Mouse (Mus musculus) liver, adult 2 months (tissue): Measurements from ENCODE around the gene Spata2l. TPM values are rescaled to one million over a fixed set of nuclear protein-coding genes. Genes with fewer than 3 reads are reported as not detected.
"Not testable (repeated sequence)": the region's sequence is repeated elsewhere in the genome, so short reads cannot be mapped to it uniquely, and the experiment has no call there.

Source experiments
- DNase-seq: peaks from one replicate; pipeline ENCODE4 v3.0.0-alpha.2; 2011; ENCODE audit warnings: low read depth, low spot score; ENCODE audit errors: extremely low read depth
- H3K27ac ChIP-seq: fragments of 200-500 bp; replicated peaks from 2 replicates; pipeline ENCODE4 v1.5.1; 2012; ENCODE audit warnings: low read depth, mild to moderate bottlenecking, control low read depth, inconsistent platforms, low read length; ENCODE audit not compliant: insufficient read depth
- H3K27me3 ChIP-seq: fragments of 200-500 bp; 2 replicates; pipeline ENCODE4 v1.6.1; 2012; ENCODE audit warnings: mild to moderate bottlenecking, moderate library complexity, low read length, inconsistent platforms; ENCODE audit not compliant: control insufficient read depth, insufficient read depth
- H3K36me3 ChIP-seq: fragments of 200-500 bp; 2 replicates; pipeline ENCODE4 v1.6.1; 2012; ENCODE audit warnings: low read length, inconsistent platforms; ENCODE audit not compliant: control insufficient read depth, insufficient read depth
- H3K4me1 ChIP-seq: fragments of 200-500 bp; 2 replicates; pipeline ENCODE4 v1.6.1; 2011; ENCODE audit warnings: low read length; ENCODE audit not compliant: control insufficient read depth, insufficient read depth
- H3K4me3 ChIP-seq: fragments of 200-500 bp; 2 replicates; pipeline ENCODE4 v1.5.1; 2011; ENCODE audit warnings: low read depth, mild to moderate bottlenecking, control low read depth, low read length, moderate library complexity; ENCODE audit not compliant: insufficient read depth
- H3K79me2 ChIP-seq: fragments of 200-500 bp; 2 replicates; pipeline ENCODE4 v1.6.1; 2012; ENCODE audit warnings: inconsistent platforms, mild to moderate bottlenecking, low read length, moderate library complexity; ENCODE audit not compliant: control insufficient read depth, insufficient read depth
- H3K9ac ChIP-seq: fragments of 200-500 bp; 2 replicates; pipeline ENCODE4 v1.6.1; 2012; ENCODE audit warnings: low read depth, mild to moderate bottlenecking, control low read depth, inconsistent platforms, low read length
- CTCF ChIP-seq: fragments of 200-500 bp; IDR thresholded peaks from 2 replicates; pipeline ENCODE4 v1.5.1; 2011; ENCODE audit warnings: low read depth, low read length, control low read depth
- POLR2A ChIP-seq: fragments of 200-500 bp; IDR thresholded peaks from 2 replicates; pipeline ENCODE4 v1.6.1; 2011; ENCODE audit warnings: low read length, control low read depth; ENCODE audit not compliant: insufficient read depth; ENCODE audit errors: extremely low read depth
- WGBS: fragments of 180-500 bp; shearing (Covaris S2); methylation state at CpG from one replicate; pipeline ENCODE4 v1.1.7; 2018; 5-methylcytosine and 5-hydroxymethylcytosine counted together
- polyA plus RNA-seq: library from polyadenylated mRNA; depleted of rRNA; stranded (reverse); fragments of >200 nt; gene quantifications from 2 replicates; pipeline ENCODE4 v1.2.3, GENCODE M21; 2012
- total RNA-seq: library from RNA; depleted of rRNA; stranded (reverse); fragments of >200 nt; gene quantifications from 2 replicates; pipeline ENCODE4 v1.2.3, GENCODE M21; 2014

The Spata2l gene
- total and polyA plus RNA-seq, 2 experiments = 16.8 to 27.3 TPM

DNA sequence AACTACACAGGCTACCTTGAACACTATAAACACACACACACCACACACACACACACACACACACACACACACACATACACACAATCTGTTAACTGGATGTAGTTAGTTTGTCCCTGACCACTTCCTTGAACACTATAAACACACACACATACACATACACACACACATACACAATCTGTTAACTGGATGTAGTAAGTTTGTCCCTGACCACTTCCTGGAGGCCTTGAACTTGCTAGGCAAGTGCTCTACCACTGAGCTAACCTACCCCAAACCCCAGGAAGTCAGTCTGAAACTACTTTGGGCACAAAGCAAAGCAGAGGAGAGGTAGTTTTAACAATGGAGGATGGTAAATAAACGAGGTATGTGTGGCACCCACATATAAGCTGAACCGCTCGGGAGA lies 32.5 kb downstream of the Spata2l start:
- no peak overlapping the region for H3K27ac ChIP-seq
- H3K27me3 ChIP-seq = no peaks in the 10 kb centered on the region
- no peaks in the 10 kb centered on the region for H3K4me1 ChIP-seq
- H3K79me2 ChIP-seq = no peaks in the 10 kb centered on the region
- 75% methylated on average over 3 of the region's 3 CpGs for WGBS
- no peak for TF ChIP-seq POLR2A
- H3K9ac ChIP-seq = no peak overlapping the region
- no peak overlapping the region for H3K4me3 ChIP-seq
- H3K36me3 ChIP-seq = peaks cover 3% of the 10 kb centered on the region; the same call in 1 of the 2 replicates
- peak; percentile 19 for DNase-seq

DNA sequence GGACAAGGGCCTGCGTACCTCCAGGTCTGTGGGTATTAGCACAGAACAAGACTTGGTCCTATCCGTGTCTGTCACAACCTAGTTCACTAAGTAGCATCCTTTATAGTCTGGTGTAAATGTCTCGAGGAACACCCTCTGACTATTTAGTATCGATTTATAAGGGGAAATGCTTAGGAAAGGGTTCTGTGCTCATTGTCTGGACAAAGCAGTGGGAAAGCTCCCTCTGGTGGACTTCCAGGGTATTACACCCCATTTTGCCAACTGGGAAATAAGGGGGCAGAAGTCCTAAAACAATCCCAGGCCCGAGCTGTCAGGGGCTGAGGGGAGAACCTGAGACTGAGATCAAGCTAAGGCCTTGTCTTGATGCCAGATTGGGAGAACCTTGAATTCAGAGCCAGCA lies 33.7 kb downstream of the Spata2l start:
- no peak overlapping the region for H3K9ac ChIP-seq
- peak; percentile 61 for TF ChIP-seq CTCF
- TF ChIP-seq POLR2A = no peak
- peak; percentile 53 for DNase-seq
- WGBS = 23% methylated on average over 5 of the region's 5 CpGs
- H3K4me3 ChIP-seq = no peak overlapping the region
- H3K4me1 ChIP-seq = no peaks in the 10 kb centered on the region
- H3K79me2 ChIP-seq = no peaks in the 10 kb centered on the region
- H3K36me3 ChIP-seq = no peaks in the 10 kb centered on the region
- H3K27me3 ChIP-seq = no peaks in the 10 kb centered on the region
- H3K27ac ChIP-seq = no peak overlapping the region

DNA sequence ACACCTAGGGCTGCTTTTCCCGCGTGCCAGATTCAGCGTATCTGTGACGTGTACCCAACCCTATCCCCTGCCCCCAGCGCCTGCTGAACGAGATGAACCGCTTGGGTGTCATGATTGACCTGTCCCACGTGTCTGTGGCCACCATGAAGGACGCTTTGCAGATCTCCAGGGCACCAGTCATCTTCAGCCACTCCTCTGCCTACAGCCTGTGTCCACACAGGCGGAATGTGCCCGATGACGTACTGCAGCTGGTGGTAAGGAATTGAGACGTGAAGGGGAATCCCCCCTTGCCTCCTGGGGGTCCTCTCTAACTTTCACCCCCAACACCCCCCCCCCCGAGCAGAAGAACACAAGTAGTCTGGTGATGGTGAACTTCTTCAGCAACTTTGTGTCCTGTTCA lies 36.2 kb downstream of the Spata2l start:
- Histone ChIP-seq H3K4me1 (no peaks in the 10 kb centered on the region), H3K27ac (no peak overlapping the region), H3K79me2 (no peaks in the 10 kb centered on the region), H3K27me3 (no peaks in the 10 kb centered on the region), H3K9ac (no peak overlapping the region), H3K4me3 (no peak overlapping the region), H3K36me3 (no peaks in the 10 kb centered on the region)
- no peak for DNase-seq
- TF ChIP-seq POLR2A = no peak
- no peak for TF ChIP-seq CTCF
- WGBS = 72% methylated on average over 14 of the region's 14 CpGs

DNA sequence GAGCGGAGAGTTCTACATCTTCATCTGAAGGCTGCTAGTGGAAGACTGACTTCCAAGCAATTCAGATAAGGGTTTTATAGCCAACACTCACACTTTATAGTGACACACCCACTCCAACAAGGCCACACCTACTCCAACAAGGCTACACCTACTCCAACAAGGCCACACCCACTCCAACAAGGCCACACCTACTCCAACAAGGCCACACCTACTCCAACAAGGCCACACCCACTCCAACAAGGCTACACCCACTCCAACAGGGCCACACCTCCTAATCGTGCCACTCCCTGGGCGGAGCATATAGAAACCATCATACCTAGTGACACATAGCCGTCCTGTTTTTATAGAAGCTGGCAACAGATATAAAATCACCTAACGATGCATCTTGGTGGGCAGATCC lies 39.0 kb downstream of the Spata2l start:
- H3K27me3 ChIP-seq, H3K4me1 ChIP-seq, DNase-seq, H3K9ac ChIP-seq, H3K4me3 ChIP-seq, H3K36me3 ChIP-seq, H3K79me2 ChIP-seq, H3K27ac ChIP-seq: not testable (repeated sequence)
- 83% methylated on average over 5 of the region's 5 CpGs for WGBS

DNA sequence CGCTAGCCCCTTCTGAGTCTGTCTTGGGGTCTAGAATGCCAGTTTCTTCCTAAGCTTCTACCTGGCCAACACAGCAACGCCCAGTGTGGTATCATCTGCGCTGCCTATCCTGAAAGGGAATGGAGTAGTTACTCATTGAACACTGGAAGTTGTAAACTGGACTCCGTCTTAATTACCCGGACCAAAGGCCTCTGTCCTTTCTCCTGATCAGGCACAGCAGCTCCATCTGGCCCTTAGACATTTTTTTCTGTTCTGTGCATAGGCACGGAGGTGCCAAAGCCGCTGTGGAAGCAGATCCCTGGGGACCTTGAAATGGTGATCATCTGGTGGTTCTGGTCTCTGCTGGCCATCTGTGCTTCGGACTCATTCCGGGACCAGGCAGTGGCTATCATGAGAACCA lies 42.3 kb downstream of the Spata2l start:
- no peak overlapping the region for H3K27ac ChIP-seq
- no peaks in the 10 kb centered on the region for H3K27me3 ChIP-seq
- H3K36me3 ChIP-seq = no peaks in the 10 kb centered on the region
- WGBS = 92% methylated on average over 9 of the region's 9 CpGs
- no peak overlapping the region for H3K9ac ChIP-seq
- TF ChIP-seq CTCF = no peak
- no peak for TF ChIP-seq POLR2A
- H3K4me3 ChIP-seq = no peak overlapping the region
- peaks cover 6% of the 10 kb centered on the region for H3K4me1 ChIP-seq
- no peak for DNase-seq
- no peaks in the 10 kb centered on the region for H3K79me2 ChIP-seq

DNA sequence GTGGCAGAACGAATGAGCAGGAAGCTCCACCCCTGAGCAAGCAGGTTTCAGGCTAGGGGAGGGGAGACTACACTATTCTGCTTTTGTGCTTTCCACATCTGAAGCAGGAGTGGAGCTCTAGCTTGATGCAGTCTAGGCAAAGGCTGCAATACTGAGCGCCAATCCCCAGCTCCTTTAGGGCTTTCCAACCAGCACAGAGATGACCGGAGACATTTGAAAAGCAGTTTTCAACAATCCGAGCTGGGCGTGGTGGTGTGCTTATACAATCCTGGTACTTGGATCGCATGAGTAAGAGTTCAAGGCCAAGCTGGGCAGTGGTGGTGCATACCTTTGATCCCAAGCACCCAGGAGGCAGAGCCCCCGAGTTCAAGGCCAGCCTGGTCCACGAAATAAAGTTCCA lies 44.1 kb downstream of the Spata2l start:
- no peaks in the 10 kb centered on the region for H3K79me2 ChIP-seq
- H3K4me1 ChIP-seq = peaks cover 6% of the 10 kb centered on the region
- no peak overlapping the region for H3K9ac ChIP-seq
- TF ChIP-seq CTCF = no peak
- TF ChIP-seq POLR2A = no peak
- no peaks in the 10 kb centered on the region for H3K27me3 ChIP-seq
- peak; percentile 61 for DNase-seq
- no peaks in the 10 kb centered on the region for H3K36me3 ChIP-seq
- H3K4me3 ChIP-seq = no peak overlapping the region
- 25% methylated on average over 8 of the region's 8 CpGs for WGBS
- H3K27ac ChIP-seq = no peak overlapping the region

DNA sequence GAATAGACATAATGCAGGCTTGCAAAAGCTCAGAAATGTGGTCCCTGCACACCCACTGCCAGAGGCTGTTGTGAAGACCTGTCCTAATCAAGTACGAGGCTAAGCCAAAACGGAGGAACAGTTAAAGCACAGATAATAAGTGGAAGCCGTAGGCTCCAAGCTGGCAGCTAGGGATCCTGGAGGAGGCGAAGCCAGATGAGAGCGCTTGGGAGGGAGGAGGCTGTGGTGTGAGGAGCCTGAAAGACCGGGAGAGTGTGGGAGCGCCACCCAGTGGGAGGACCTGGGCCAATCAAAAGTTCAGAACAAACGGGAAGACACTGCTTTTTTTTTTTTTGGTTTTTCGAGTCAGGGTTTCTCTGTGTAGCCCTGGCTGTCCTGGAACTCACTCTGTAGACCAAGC lies 45.4 kb downstream of the Spata2l start:
- H3K4me3 ChIP-seq = no peak overlapping the region
- WGBS = 4% methylated on average over 9 of the region's 9 CpGs
- H3K9ac ChIP-seq = peak overlapping the region; percentile 23; the same call in 1 of the 2 replicates

More for the DNA sequence above, 45.4 kb downstream of the Spata2l start:
- Histone ChIP-seq H3K27ac (no peak overlapping the region), H3K27me3 (no peaks in the 10 kb centered on the region), H3K4me1 (peaks cover 6% of the 10 kb centered on the region), H3K36me3 (no peaks in the 10 kb centered on the region), H3K79me2 (no peaks in the 10 kb centered on the region)
- no peak for TF ChIP-seq POLR2A
- peak; percentile 90 for TF ChIP-seq CTCF
- peak; percentile 68 for DNase-seq
